Mouse (Mus musculus) cerebellum, adult 2 months (tissue): ENCODE results near the gene Sall1. TPM values are rescaled to one million over a fixed set of nuclear protein-coding genes. Genes with fewer than 3 reads are reported as not detected.

ENCODE experiments used
- DNase-seq, 2 experiments: peaks; one replicate each; pipeline ENCODE4 v3.0.0; 2021
- H3K27ac ChIP-seq: fragments of 200-500 bp; 2 replicates; pipeline ENCODE4 v1.5.1; 2012; ENCODE audit warnings: low read length, control low read depth, inconsistent platforms; ENCODE audit not compliant: insufficient read depth
- H3K27me3 ChIP-seq: fragments of 200-500 bp; 2 replicates; pipeline ENCODE4 v1.6.1; 2012; ENCODE audit warnings: inconsistent platforms, mild to moderate bottlenecking, low read length, moderate library complexity; ENCODE audit not compliant: control insufficient read depth, insufficient read depth
- H3K4me1 ChIP-seq: fragments of 200-500 bp; 2 replicates; pipeline ENCODE4 v1.6.1; 2011; ENCODE audit warnings: low read length; ENCODE audit not compliant: control insufficient read depth, insufficient read depth
- H3K4me3 ChIP-seq: fragments of 200-500 bp; replicated peaks from 2 replicates; pipeline ENCODE3; 2011; ENCODE audit warnings: mild to moderate bottlenecking, low read depth, low read length, control low read depth; ENCODE audit not compliant: insufficient read depth
- CTCF ChIP-seq: fragments of 200-500 bp; IDR thresholded peaks from 2 replicates; pipeline ENCODE4 v1.5.1; 2011; ENCODE audit warnings: low read depth, mild to moderate bottlenecking, control low read depth, low read length, moderate library complexity, borderline replicate concordance; ENCODE audit not compliant: insufficient read depth
- POLR2A ChIP-seq: fragments of 200-500 bp; IDR thresholded peaks from 2 replicates; pipeline ENCODE4 v1.6.1; 2011; ENCODE audit warnings: low read length, control low read depth, borderline replicate concordance; ENCODE audit not compliant: insufficient read depth
- WGBS: fragments of 180-500 bp; shearing (Covaris S2); methylation state at CpG from one replicate; pipeline ENCODE4 v1.1.7; 2018; 5-methylcytosine and 5-hydroxymethylcytosine counted together
- polyA plus RNA-seq: library from polyadenylated mRNA; depleted of rRNA; stranded (reverse); fragments of >200 nt; gene quantifications from 2 replicates; pipeline ENCODE4 v1.2.3, GENCODE M21; 2012

The Sall1 gene
- polyA plus RNA-seq, 1 experiment: 8.2 TPM

- Histone ChIP-seq H3K27ac (no peak overlapping the region), H3K4me3 (no peak overlapping the region), H3K27me3 (no peaks in the 10 kb centered on the region; the same call in 1 of the 2 replicates), H3K4me1 (no peaks in the 10 kb centered on the region)
- no peak for DNase-seq
- 82% methylated on average over 13 of the region's 13 CpGs for WGBS
- TF ChIP-seq CTCF (no peak), POLR2A (no peak)
These were observed 11.6 kb downstream of the Sall1 start for GRCm38 (mm10) chr8:89032412-89032811.

DNA sequence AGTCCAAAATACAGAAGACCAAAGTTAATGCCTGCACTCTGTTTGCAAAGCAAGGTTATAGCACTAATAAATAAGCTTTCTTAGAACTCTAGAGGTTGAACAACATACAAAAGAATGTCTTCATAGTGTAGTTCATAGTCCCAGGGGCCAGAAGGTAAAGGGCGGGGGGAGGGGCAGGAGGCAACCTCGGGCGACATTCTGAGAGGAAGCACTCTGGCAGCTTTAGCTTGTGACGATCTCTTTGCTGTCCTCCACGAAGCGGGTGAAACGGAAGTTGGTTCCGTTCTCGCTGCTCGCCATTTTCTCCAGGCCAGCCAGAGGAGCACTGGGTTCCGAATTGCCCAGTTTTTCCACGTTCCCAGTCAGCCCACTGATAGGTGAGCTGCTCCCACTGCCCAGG, 15.8 kb downstream of the Sall1 start:
- Histone ChIP-seq H3K27ac (no peak overlapping the region), H3K4me3 (no peak overlapping the region), H3K27me3 (peaks cover 4% of the 10 kb centered on the region; the same call in 1 of the 2 replicates), H3K4me1 (no peaks in the 10 kb centered on the region)
- WGBS: 74% methylated on average over 12 of the region's 12 CpGs
- TF ChIP-seq CTCF (no peak), POLR2A (no peak)
- no peak for DNase-seq

GRCm38 (mm10) chr8:89026139-89026520, 17.8 kb downstream of the Sall1 start:
- Histone ChIP-seq H3K4me3 (no peak overlapping the region), H3K27ac (no peak overlapping the region), H3K4me1 (no peaks in the 10 kb centered on the region), H3K27me3 (peaks cover 4% of the 10 kb centered on the region; the same call in 1 of the 2 replicates)
- no peak for DNase-seq
- TF ChIP-seq POLR2A (no peak), CTCF (no peak)
- 19% methylated on average over 13 of the region's 13 CpGs for WGBS

- TF ChIP-seq POLR2A (no peak), CTCF (no peak)
- Histone ChIP-seq H3K4me3 (no peak overlapping the region), H3K27ac (no peak overlapping the region), H3K4me1 (no peaks in the 10 kb centered on the region), H3K27me3 (peaks cover 4% of the 10 kb centered on the region; the same call in 1 of the 2 replicates)
- DNase-seq: no peak
- WGBS: 12% methylated on average over 55 of the region's 55 CpGs
These were observed 18.5 kb downstream of the Sall1 start for GRCm38 (mm10) chr8:89025281-89026138.

- WGBS: 77% methylated on average over 6 of the region's 6 CpGs
These were observed 19.2 kb downstream of the Sall1 start for GRCm38 (mm10) chr8:89024796-89025195.

DNA sequence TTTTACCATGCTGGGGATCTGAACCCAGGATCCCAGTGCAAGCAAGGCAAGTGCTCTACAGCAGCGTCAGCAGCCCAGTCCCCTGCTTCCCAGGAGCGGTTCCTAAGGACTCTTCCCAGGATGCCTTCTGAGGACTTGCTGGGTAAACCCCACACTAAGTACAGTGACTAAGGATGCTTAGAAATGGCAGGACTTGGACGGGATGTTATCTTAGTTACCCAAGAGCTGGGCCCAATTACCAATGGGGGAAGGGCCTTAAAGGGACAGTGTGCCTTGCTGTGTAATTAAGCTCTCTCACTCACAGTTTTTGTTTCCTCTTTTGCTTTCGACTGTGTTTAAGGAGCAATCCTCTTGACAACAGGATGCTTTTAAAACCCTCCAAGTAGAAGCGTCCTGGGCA, 22.8 kb downstream of the Sall1 start:
- no peak overlapping the region for H3K4me3 ChIP-seq
- no peaks in the 10 kb centered on the region for H3K4me1 ChIP-seq
- peaks cover 2% of the 10 kb centered on the region; the same call in 1 of the 2 replicates for H3K27me3 ChIP-seq
- WGBS: 20% methylated on average over 5 of the region's 5 CpGs
- no peak for TF ChIP-seq POLR2A
- no peak for TF ChIP-seq CTCF
- no peak overlapping the region for H3K27ac ChIP-seq
- no peak for DNase-seq

More at GRCm38 (mm10) chr8:89024796-89025195, 19.2 kb downstream of the Sall1 start:
- Histone ChIP-seq H3K27me3 (peaks cover 4% of the 10 kb centered on the region; the same call in 1 of the 2 replicates), H3K4me1 (no peaks in the 10 kb centered on the region), H3K27ac (no peak overlapping the region), H3K4me3 (no peak overlapping the region)
- no peak for DNase-seq
- no peak for TF ChIP-seq POLR2A
- no peak for TF ChIP-seq CTCF

- H3K4me1 ChIP-seq: no peaks in the 10 kb centered on the region
- no peaks in the 10 kb centered on the region for H3K27me3 ChIP-seq
- H3K27ac ChIP-seq: no peak overlapping the region
- H3K4me3 ChIP-seq: no peak overlapping the region
- WGBS: 19% methylated on average over 4 of the region's 4 CpGs
- TF ChIP-seq CTCF: no peak
- TF ChIP-seq POLR2A: no peak
- DNase-seq: no peak
These were observed 26.1 kb downstream of the Sall1 start for GRCm38 (mm10) chr8:89017891-89018290.

DNA sequence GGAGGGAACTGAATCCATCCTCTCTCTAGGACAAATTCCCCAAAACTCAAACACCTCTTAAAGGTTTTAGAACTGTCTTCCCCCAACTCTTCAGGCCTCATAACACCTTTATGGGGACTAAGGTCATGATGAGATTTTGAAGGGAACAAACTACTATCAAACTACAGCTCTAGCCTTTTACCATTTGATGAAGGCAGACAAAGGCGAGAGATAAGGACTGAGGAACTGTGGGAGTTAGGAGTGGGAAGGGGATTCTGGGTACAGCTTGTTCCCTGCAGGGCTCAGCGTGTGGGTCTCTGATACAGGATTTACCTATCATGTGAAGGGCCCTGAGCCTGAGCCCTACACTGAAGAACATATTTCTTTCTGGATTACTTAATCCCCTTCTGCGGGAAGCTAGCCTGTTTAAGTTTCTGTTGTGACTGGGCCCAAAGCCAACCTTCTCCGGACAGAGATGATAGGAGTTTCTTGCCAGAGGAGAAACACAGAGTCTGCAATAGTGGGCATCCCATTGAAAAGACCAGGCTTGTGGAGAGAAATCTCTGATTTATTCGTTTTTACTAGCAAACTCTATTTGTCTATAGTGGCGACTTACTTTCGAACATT, 27.4 kb downstream of the Sall1 start:
- WGBS: 61% methylated on average over 7 of the region's 7 CpGs
- H3K4me1 ChIP-seq: no peaks in the 10 kb centered on the region
- no peak overlapping the region for H3K27ac ChIP-seq
- no peak for DNase-seq
- TF ChIP-seq POLR2A: no peak
- TF ChIP-seq CTCF: no peak
- H3K27me3 ChIP-seq: no peaks in the 10 kb centered on the region; the same call in 1 of the 2 replicates
- H3K4me3 ChIP-seq: no peak overlapping the region
